Mouse (Mus musculus) hindbrain, embryonic 10.5 days (tissue): ENCODE data around the gene Ptpn13. TPM values are rescaled to one million over a fixed set of nuclear protein-coding genes. Genes with fewer than 3 reads are reported as not detected.

Experiments
- DNase-seq: peaks from one replicate; pipeline ENCODE4 v3.0.0-alpha.2; 2017; ENCODE audit warnings: low spot score
- H3K27ac ChIP-seq: fragments of 300-500 bp; sonication (generic); 2 replicates; pipeline ENCODE4 v1.5.1; 2016; ENCODE audit warnings: mild to moderate bottlenecking, moderate library complexity
- H3K27me3 ChIP-seq: fragments of 300-500 bp; sonication (generic); 2 replicates; pipeline ENCODE4 v1.6.1; 2016; ENCODE audit warnings: mild to moderate bottlenecking; ENCODE audit not compliant: poor library complexity, insufficient read depth, severe bottlenecking
- H3K36me3 ChIP-seq: fragments of 300-500 bp; sonication (generic); 2 replicates; pipeline ENCODE4 v1.6.1; 2016; ENCODE audit warnings: mild to moderate bottlenecking, moderate library complexity
- H3K4me1 ChIP-seq: fragments of 300-500 bp; sonication (generic); replicated peaks from 2 replicates; pipeline ENCODE4 v1.6.1; 2016; ENCODE audit warnings: mild to moderate bottlenecking
- H3K4me3 ChIP-seq: fragments of 300-500 bp; sonication (generic); 2 replicates; pipeline ENCODE4 v1.5.1; 2016; ENCODE audit warnings: mild to moderate bottlenecking, moderate library complexity
- H3K9me3 ChIP-seq: fragments of 300-500 bp; sonication (generic); 2 replicates; pipeline ENCODE4 v1.6.1; 2016; ENCODE audit warnings: mild to moderate bottlenecking, moderate library complexity
- WGBS: fragments of 180-500 bp; shearing (Covaris S2); methylation state at CpG from one replicate; pipeline ENCODE4 v1.1.7; 2016; 5-methylcytosine and 5-hydroxymethylcytosine counted together
- polyA plus RNA-seq: library from polyadenylated mRNA; unstranded; fragments of >200 nt; fragmentation: Nextera tagmentation; extraction: Ambion mirVana; gene quantifications from 2 replicates; pipeline ENCODE4 v1.2.1, GENCODE M21; 2016

Gene Ptpn13
- polyA plus RNA-seq, 1 experiment from 2014 or later = 16.6 TPM

- H3K4me3 ChIP-seq = peak overlapping the region; percentile 98
- 0 out of 2 replicates have a peak, but pooled peaks cover 2% of the 10 kb centered on the region for H3K9me3 ChIP-seq
- no peaks in the 10 kb centered on the region for H3K27me3 ChIP-seq
- peaks cover 12% of the 10 kb centered on the region for H3K36me3 ChIP-seq
- peaks cover 67% of the 10 kb centered on the region for H3K4me1 ChIP-seq
- no peak for DNase-seq
- 14% methylated on average over 9 of the region's 9 CpGs for WGBS
- H3K27ac ChIP-seq = peak overlapping the region; percentile 96; the same call in 1 of the 2 replicates
These were observed 1.3 kb downstream of the Ptpn13 start for GRCm38 (mm10) chr5:103426250-103426649.

GRCm38 (mm10) chr5:103430986-103431385 lies 6.0 kb downstream of the Ptpn13 start:
- peaks cover 12% of the 10 kb centered on the region for H3K36me3 ChIP-seq
- H3K27me3 ChIP-seq = no peaks in the 10 kb centered on the region
- H3K9me3 ChIP-seq = 0 out of 2 replicates have a peak, but pooled peaks cover 2% of the 10 kb centered on the region
- H3K4me1 ChIP-seq = peaks cover 29% of the 10 kb centered on the region
- no peak overlapping the region for H3K4me3 ChIP-seq
- DNase-seq = no peak
- H3K27ac ChIP-seq = no peak overlapping the region
- 76% methylated on average over 3 of the region's 3 CpGs for WGBS

- Histone ChIP-seq H3K9me3 (0 out of 2 replicates have a peak, but pooled peaks cover 2% of the 10 kb centered on the region), H3K27ac (no peak overlapping the region), H3K4me1 (peaks cover 29% of the 10 kb centered on the region), H3K27me3 (no peaks in the 10 kb centered on the region), H3K36me3 (peaks cover 12% of the 10 kb centered on the region), H3K4me3 (no peak overlapping the region)
- 78% methylated on average over 3 of the region's 3 CpGs for WGBS
- no peak for DNase-seq
These were observed 6.5 kb downstream of the Ptpn13 start for GRCm38 (mm10) chr5:103431479-103431878.

GRCm38 (mm10) chr5:103436039-103436944 lies 11.3 kb downstream of the Ptpn13 start:
- H3K9me3 ChIP-seq = no peaks in the 10 kb centered on the region
- H3K4me1 ChIP-seq = peaks cover 31% of the 10 kb centered on the region
- H3K27me3 ChIP-seq = no peaks in the 10 kb centered on the region
- no peaks in the 10 kb centered on the region for H3K36me3 ChIP-seq
- DNase-seq = peak; percentile 38
- H3K27ac ChIP-seq = peak overlapping the region; percentile 88
- 18% methylated on average over 19 of the region's 19 CpGs for WGBS
- H3K4me3 ChIP-seq = peak overlapping the region; percentile 46

- Histone ChIP-seq H3K27me3 (no peaks in the 10 kb centered on the region), H3K9me3 (no peaks in the 10 kb centered on the region), H3K4me3 (no peak overlapping the region), H3K27ac (no peak overlapping the region), H3K4me1 (peaks cover 42% of the 10 kb centered on the region), H3K36me3 (no peaks in the 10 kb centered on the region)
- no peak for DNase-seq
- WGBS = 57% methylated on average over 3 of the region's 3 CpGs
These were observed 12.7 kb downstream of the Ptpn13 start for GRCm38 (mm10) chr5:103437714-103438113.

GRCm38 (mm10) chr5:103439171-103439570 lies 14.2 kb downstream of the Ptpn13 start:
- no peak overlapping the region for H3K27ac ChIP-seq
- no peaks in the 10 kb centered on the region for H3K9me3 ChIP-seq
- no peaks in the 10 kb centered on the region for H3K36me3 ChIP-seq
- 85% methylated on average over 11 of the region's 11 CpGs for WGBS
- peaks cover 46% of the 10 kb centered on the region for H3K4me1 ChIP-seq
- no peak overlapping the region for H3K4me3 ChIP-seq
- DNase-seq = no peak
- H3K27me3 ChIP-seq = no peaks in the 10 kb centered on the region

GRCm38 (mm10) chr5:103440418-103441276 lies 15.7 kb downstream of the Ptpn13 start:
- 91% methylated on average over 11 of the region's 11 CpGs for WGBS
- peaks cover 42% of the 10 kb centered on the region for H3K4me1 ChIP-seq
- no peaks in the 10 kb centered on the region for H3K36me3 ChIP-seq

GRCm38 (mm10) chr5:103441706-103442105 lies 16.7 kb downstream of the Ptpn13 start:
- H3K4me3 ChIP-seq = no peak overlapping the region
- H3K27me3 ChIP-seq = no peaks in the 10 kb centered on the region
- no peak for DNase-seq
- H3K36me3 ChIP-seq = no peaks in the 10 kb centered on the region
- peak overlapping the region; percentile 76 for H3K27ac ChIP-seq
- no peaks in the 10 kb centered on the region for H3K9me3 ChIP-seq
- 40% methylated on average over 4 of the region's 4 CpGs for WGBS
- peaks cover 36% of the 10 kb centered on the region for H3K4me1 ChIP-seq

More at GRCm38 (mm10) chr5:103440418-103441276, 15.7 kb downstream of the Ptpn13 start:
- Histone ChIP-seq H3K27ac (no peak overlapping the region), H3K27me3 (no peaks in the 10 kb centered on the region), H3K4me3 (no peak overlapping the region), H3K9me3 (no peaks in the 10 kb centered on the region)
- no peak for DNase-seq

GRCm38 (mm10) chr5:103442269-103442688 lies 17.3 kb downstream of the Ptpn13 start:
- no peak for DNase-seq
- H3K27me3 ChIP-seq = no peaks in the 10 kb centered on the region
- H3K36me3 ChIP-seq = no peaks in the 10 kb centered on the region
- H3K4me1 ChIP-seq = peaks cover 38% of the 10 kb centered on the region
- peak overlapping the region; percentile 76 for H3K27ac ChIP-seq
- no peak overlapping the region for H3K4me3 ChIP-seq
- 63% methylated on average over 4 of the region's 4 CpGs for WGBS
- H3K9me3 ChIP-seq = no peaks in the 10 kb centered on the region

GRCm38 (mm10) chr5:103442921-103443320 lies 17.9 kb downstream of the Ptpn13 start:
- WGBS = 84% methylated on average over 7 of the region's 7 CpGs
- no peaks in the 10 kb centered on the region for H3K9me3 ChIP-seq
- H3K36me3 ChIP-seq = no peaks in the 10 kb centered on the region
- H3K4me3 ChIP-seq = no peak overlapping the region
- no peaks in the 10 kb centered on the region for H3K27me3 ChIP-seq
- H3K4me1 ChIP-seq = peaks cover 38% of the 10 kb centered on the region
- DNase-seq = no peak
- H3K27ac ChIP-seq = 0 out of 2 replicates have a peak overlapping the region, but pooled peaks have one; percentile 53

- Histone ChIP-seq H3K36me3 (no peaks in the 10 kb centered on the region), H3K4me3 (no peak overlapping the region), H3K9me3 (no peaks in the 10 kb centered on the region), H3K4me1 (peaks cover 51% of the 10 kb centered on the region), H3K27ac (no peak overlapping the region), H3K27me3 (no peaks in the 10 kb centered on the region)
- 88% methylated on average over 7 of the region's 7 CpGs for whole genome bisulfite sequencing
- no peak for DNase-seq
These were observed 20.4 kb downstream of the Ptpn13 start for GRCm38 (mm10) chr5:103445383-103445782.

GRCm38 (mm10) chr5:103447806-103448416 lies 22.9 kb downstream of the Ptpn13 start:
- Histone ChIP-seq H3K4me1 (peaks cover 35% of the 10 kb centered on the region), H3K27me3 (no peaks in the 10 kb centered on the region), H3K4me3 (no peak overlapping the region), H3K9me3 (peaks cover 5% of the 10 kb centered on the region), H3K36me3 (peaks cover 14% of the 10 kb centered on the region; the same call in 1 of the 2 replicates), H3K27ac (peak overlapping the region; percentile 83)
- DNase-seq = no peak
- WGBS = 63% methylated on average over 17 of the region's 17 CpGs
